Mouse (Mus musculus) MEL (cell line): ENCODE data around the gene Dlk1. TPM values are rescaled to one million over a fixed set of nuclear protein-coding genes. Genes with fewer than 3 reads are reported as not detected.
"Not testable (repeated sequence)": the region's sequence is repeated elsewhere in the genome, so short reads cannot be mapped to it uniquely, and the experiment has no call there.

ENCODE experiments used
- DNase-seq: peaks from one replicate; pipeline ENCODE4 v3.0.0; 2011; ENCODE audit warnings: low read depth, low spot score
- H3K27ac ChIP-seq: 2 replicates; pipeline ENCODE4 v1.5.1; 2012; ENCODE audit warnings: low read depth, mild to moderate bottlenecking, control low read depth, low read length, moderate library complexity; ENCODE audit not compliant: control insufficient read depth
- H3K27me3 ChIP-seq, 2 experiments: fragments of 150-350 bp in 1 of 2; sonication (generic) in 1 of 2; 2 replicates each; pipeline ENCODE4 v1.6.1; 2012; ENCODE audit warnings: low read length in 2 of 2, mild to moderate bottlenecking in 2 of 2, improper control_type of control experiment in 1 of 2, moderate library complexity in 1 of 2; ENCODE audit not compliant: insufficient read depth in 2 of 2, control insufficient read depth in 1 of 2
- H3K36me3 ChIP-seq, 2 experiments: 2 replicates each; pipeline ENCODE4 v1.6.1; 2012 to 2014; ENCODE audit warnings: low read length in 2 of 2, improper control_type of control experiment in 1 of 2, inconsistent platforms in 1 of 2, mild to moderate bottlenecking in 1 of 2; ENCODE audit not compliant: insufficient read depth in 2 of 2, control insufficient read depth in 1 of 2
- H3K4me1 ChIP-seq, 2 experiments: fragments of 150-350 bp in 1 of 2; sonication (generic) in 1 of 2; 2 replicates each; pipeline ENCODE4 v1.6.1; 2012; ENCODE audit warnings: low read length in 2 of 2, improper control_type of control experiment in 1 of 2, mild to moderate bottlenecking in 1 of 2; ENCODE audit not compliant: insufficient read depth in 2 of 2, control insufficient read depth in 1 of 2
- H3K4me3 ChIP-seq, 2 experiments: fragments of 150-350 bp in 1 of 2; sonication (generic) in 1 of 2; 2 replicates each; pipeline ENCODE4 v1.5.1; 2012; ENCODE audit warnings: low read depth in 2 of 2, low read length in 2 of 2, mild to moderate bottlenecking in 2 of 2, moderate library complexity in 2 of 2, control low read depth in 1 of 2, improper control_type of control experiment in 1 of 2; ENCODE audit not compliant: control insufficient read depth in 1 of 2, insufficient read depth in 1 of 2
- H3K79me2 ChIP-seq: 2 replicates; pipeline ENCODE4 v1.6.1; 2012; ENCODE audit warnings: mild to moderate bottlenecking, low read length, moderate library complexity; ENCODE audit not compliant: control insufficient read depth, poor library complexity, insufficient read depth
- H3K9ac ChIP-seq: 2 replicates; pipeline ENCODE4 v1.6.1; 2012; ENCODE audit warnings: low read depth, mild to moderate bottlenecking, control low read depth, low read length, moderate library complexity; ENCODE audit not compliant: control insufficient read depth, poor library complexity, severe bottlenecking
- H3K9me3 ChIP-seq: fragments of 150-350 bp; sonication (generic); replicated peaks from 2 replicates; pipeline ENCODE4 v1.6.1; 2012; ENCODE audit warnings: mild to moderate bottlenecking, low read length, improper control_type of control experiment, moderate library complexity; ENCODE audit not compliant: insufficient read depth
- CHD1 ChIP-seq: IDR thresholded peaks from 2 replicates; pipeline ENCODE4 v1.6.1; 2012; ENCODE audit warnings: low read depth, mild to moderate bottlenecking, inconsistent platforms, low read length, improper control_type of control experiment
- CHD2 ChIP-seq: IDR thresholded peaks from 2 replicates; pipeline ENCODE4 v1.6.1; 2011; ENCODE audit warnings: low read length, improper control_type of control experiment
- E2F4 ChIP-seq: IDR thresholded peaks from 2 replicates; pipeline ENCODE4 v1.6.1; 2011; ENCODE audit warnings: low read depth, low read length, improper control_type of control experiment, borderline replicate concordance
- EP300 ChIP-seq, 2 experiments: IDR thresholded peaks; 2 replicates each; pipeline ENCODE4 v1.6.1; 2011; ENCODE audit warnings: improper control_type of control experiment in 2 of 2, low read length in 2 of 2, low read depth in 1 of 2, mild to moderate bottlenecking in 1 of 2
- ETS1 ChIP-seq: IDR thresholded peaks from 2 replicates; pipeline ENCODE4 v1.6.1; 2012; ENCODE audit warnings: low read depth, mild to moderate bottlenecking, inconsistent platforms, low read length, improper control_type of control experiment, moderate library complexity
- GATA1 ChIP-seq: IDR thresholded peaks from 2 replicates; pipeline ENCODE4 v1.6.1; 2011; ENCODE audit warnings: low read depth, low read length, improper control_type of control experiment
- HCFC1 ChIP-seq: IDR thresholded peaks from 2 replicates; pipeline ENCODE4 v1.6.1; 2012; ENCODE audit warnings: low read depth, mild to moderate bottlenecking, inconsistent platforms, low read length, improper control_type of control experiment, moderate library complexity
- JUND ChIP-seq: IDR thresholded peaks from 2 replicates; pipeline ENCODE4 v1.6.1; 2011; ENCODE audit warnings: low read depth, mild to moderate bottlenecking, improper control_type of control experiment, low read length
- KAT2A ChIP-seq: conservative IDR thresholded peaks from 2 replicates; pipeline ENCODE4 v1.6.1; 2012; ENCODE audit warnings: low read depth, low read length, improper control_type of control experiment, inconsistent platforms
- MAFK ChIP-seq: IDR thresholded peaks from 2 replicates; pipeline ENCODE4 v1.6.1; 2011; ENCODE audit warnings: low read depth, mild to moderate bottlenecking, low read length, improper control_type of control experiment, borderline replicate concordance
- MAZ ChIP-seq: IDR thresholded peaks from 2 replicates; pipeline ENCODE4 v1.6.1; 2012; ENCODE audit warnings: low read depth, mild to moderate bottlenecking, inconsistent platforms, low read length, improper control_type of control experiment
- MXI1 ChIP-seq: IDR thresholded peaks from 2 replicates; pipeline ENCODE4 v1.6.1; 2011; ENCODE audit warnings: mild to moderate bottlenecking, low read depth, low read length, improper control_type of control experiment
- MYB ChIP-seq: IDR thresholded peaks from 2 replicates; pipeline ENCODE4 v1.6.1; 2011; ENCODE audit warnings: mild to moderate bottlenecking, low read depth, low read length, improper control_type of control experiment
- MYC ChIP-seq: IDR thresholded peaks from 2 replicates; pipeline ENCODE4 v1.6.1; 2011; ENCODE audit warnings: low read depth, mild to moderate bottlenecking, low read length, improper control_type of control experiment, moderate library complexity
- POLR2AphosphoS2 ChIP-seq: IDR thresholded peaks from 2 replicates; pipeline ENCODE4 v1.6.1; 2011; ENCODE audit warnings: low read length, improper control_type of control experiment
- RCOR1 ChIP-seq: IDR thresholded peaks from 2 replicates; pipeline ENCODE4 v1.6.1; 2012; ENCODE audit warnings: low read depth, mild to moderate bottlenecking, inconsistent platforms, low read length, improper control_type of control experiment
- SMC3 ChIP-seq: IDR thresholded peaks from 2 replicates; pipeline ENCODE4 v1.6.1; 2011; ENCODE audit warnings: low read depth, low read length, improper control_type of control experiment
- TBP ChIP-seq: IDR thresholded peaks from 2 replicates; pipeline ENCODE4 v1.8.0; 2011; ENCODE audit warnings: low read depth, low read length, improper control_type of control experiment
- TCF12 ChIP-seq: IDR thresholded peaks from 2 replicates; pipeline ENCODE4 v1.6.1; 2014; ENCODE audit warnings: low read depth, mild to moderate bottlenecking, inconsistent platforms, low read length, improper control_type of control experiment, moderate library complexity
- UBTF ChIP-seq: IDR thresholded peaks from 2 replicates; pipeline ENCODE4 v1.6.1; 2012; ENCODE audit warnings: low read depth, mild to moderate bottlenecking, inconsistent platforms, low read length, improper control_type of control experiment, moderate library complexity, borderline replicate concordance; ENCODE audit not compliant: insufficient read depth
- ZC3H11A ChIP-seq: IDR thresholded peaks from 2 replicates; pipeline ENCODE4 v1.6.1; 2012; ENCODE audit warnings: low read depth, mild to moderate bottlenecking, inconsistent platforms, low read length, improper control_type of control experiment
- ZMIZ1 ChIP-seq: IDR thresholded peaks from 2 replicates; pipeline ENCODE4 v1.6.1; 2012; ENCODE audit warnings: low read depth, mild to moderate bottlenecking, inconsistent platforms, low read length, improper control_type of control experiment, moderate library complexity
- ZNF384 ChIP-seq: IDR thresholded peaks from 2 replicates; pipeline ENCODE4 v1.6.1; 2012; ENCODE audit warnings: low read depth, mild to moderate bottlenecking, inconsistent platforms, low read length, improper control_type of control experiment
- polyA plus RNA-seq, 2 experiments: library from polyadenylated mRNA; stranded (reverse) in 1 of 2; unstranded in 1 of 2; fragments of >175 nt in 1 of 2; fragments of >200 nt in 1 of 2; gene quantifications; 2 replicates each; pipeline versions ENCODE4 v1.2.1 to v1.2.4; 2012; ENCODE audit warnings: low replicate concordance in 2 of 2, low read depth in 1 of 2; ENCODE audit not compliant: insufficient read length in 2 of 2, insufficient read depth in 1 of 2, missing spikeins in 1 of 2
- total RNA-seq: library from RNA; depleted of rRNA; stranded (reverse); fragments of 300-350 nt; gene quantifications from 2 replicates; pipeline ENCODE4 v1.2.3, GENCODE M21; 2012

Dlk1 gene
- total and polyA plus RNA-seq, 3 experiments: not detected

GRCm38 (mm10) chr12:109474187-109474606, 21.6 kb downstream of the Dlk1 start:
- H3K27me3 ChIP-seq: no peaks in the 10 kb centered on the region
- TF ChIP-seq UBTF: no peak
- TF ChIP-seq MAFK: no peak
- TF ChIP-seq, all 39 proteins: peak for 0
- H3K9ac ChIP-seq: no peak overlapping the region
- DNase-seq: no peak
- H3K36me3 ChIP-seq: peaks cover 0 to 4% of the 10 kb centered on the region in 2 experiments; a peak in 1 of 4 replicates
- peaks cover 0 to 14% of the 10 kb centered on the region in 2 experiments; a peak in 2 of 4 replicates for H3K4me1 ChIP-seq
- no peak overlapping the region for H3K4me3 ChIP-seq
- no peak overlapping the region for H3K27ac ChIP-seq
- no peaks in the 10 kb centered on the region for H3K79me2 ChIP-seq
- no peaks in the 10 kb centered on the region for H3K9me3 ChIP-seq

DNA sequence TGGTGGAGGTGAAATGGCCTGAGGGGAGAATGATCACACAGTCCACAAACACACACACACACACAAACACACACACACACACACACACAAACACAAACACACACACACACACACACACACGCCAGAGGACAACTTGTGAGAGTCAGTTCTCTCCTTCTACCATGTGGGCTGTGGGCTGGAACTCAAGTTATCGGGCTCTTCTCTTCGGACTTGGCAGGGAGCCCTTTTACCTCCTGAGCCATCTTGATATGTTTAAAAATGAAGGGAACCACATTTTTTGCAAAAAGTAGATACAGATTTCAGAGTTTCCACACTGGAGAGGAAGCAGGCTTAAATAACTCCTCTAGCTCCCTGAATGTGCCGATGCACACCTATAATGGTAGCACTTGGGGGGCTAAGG, 22.9 kb downstream of the Dlk1 start:
- Histone ChIP-seq H3K9me3 (no peaks in the 10 kb centered on the region), H3K27me3 (no peaks in the 10 kb centered on the region), H3K36me3 (peaks cover 0 to 4% of the 10 kb centered on the region in 2 experiments; a peak in 1 of 4 replicates), H3K27ac (0 out of 2 replicates have a peak overlapping the region, but pooled peaks have one; percentile 34), H3K9ac (no peak overlapping the region), H3K4me3 (no peak overlapping the region), H3K79me2 (no peaks in the 10 kb centered on the region), H3K4me1 (peaks cover 0 to 14% of the 10 kb centered on the region in 2 experiments; a peak in 2 of 4 replicates)
- DNase-seq: peak; percentile 81
- no peak for TF ChIP-seq POLR2AphosphoS2
- TF ChIP-seq ZMIZ1: no peak
- no peak for TF ChIP-seq E2F4
- TF ChIP-seq MYB: no peak
- peak; percentile 66 for TF ChIP-seq RCOR1
- TF ChIP-seq MXI1: peak; percentile 41; the same call in 1 of the 2 replicates
- no peak for TF ChIP-seq KAT2A
- TF ChIP-seq ZNF384: peak; percentile 57
- TF ChIP-seq CHD2: no peak
- no peak for TF ChIP-seq SMC3
- peak; percentile 70 for TF ChIP-seq GATA1
- no peak for TF ChIP-seq HCFC1
- TF ChIP-seq TBP: no peak
- no peak for TF ChIP-seq JUND
- no peak for TF ChIP-seq CHD1
- peak; percentile 72 for TF ChIP-seq MYC
- peak; percentile 5; the same call in 1 of the 2 replicates for TF ChIP-seq ZC3H11A
- no peak for TF ChIP-seq MAZ
- peak; percentile 51 to 64; a peak in 3 of 4 replicates for TF ChIP-seq EP300 (IDR thresholded peaks at IDR 0.05; ENCODE audit: low read depth in 1 of 2, low read length in 2 of 2)
- TF ChIP-seq ETS1: peak; percentile 23; the same call in 1 of the 2 replicates
- peak; percentile 71 for TF ChIP-seq TCF12
- TF ChIP-seq UBTF: no peak

GRCm38 (mm10) chr12:109486525-109486924, 33.9 kb downstream of the Dlk1 start:
- H3K4me3 ChIP-seq, H3K9ac ChIP-seq, H3K27me3 ChIP-seq, H3K9me3 ChIP-seq, DNase-seq, H3K4me1 ChIP-seq, H3K27ac ChIP-seq, H3K79me2 ChIP-seq, H3K36me3 ChIP-seq: not testable (repeated sequence)
